In genomic region chr13:84063406-84063805, GRCm38 (mm10) we compare ENCODE assay signal across 15 mouse cellular contexts.
DNase-seq lines count a peak whose midpoint lies in the region; ATAC-seq and TF ChIP-seq lines count a peak whose summit lies in the region.
"Had no signal": no experiment of that assay in that cellular context is flagged by ENCODE, and none has a peak within 500 bp of the region (broad histone marks: within the 10 kb centered on the region; RNA-seq: fewer than 3 reads in every experiment).

No protein-coding gene starts in this region.

- H3K27me3 ChIP-seq in forebrain, postnatal 0 days (ENCODE audit: insufficient read depth, low read length) = no peaks in the 10 kb centered on the region
- no peaks in the 10 kb centered on the region for H3K27me3 ChIP-seq in midbrain, embryonic 15.5 days (replicated peaks)

- H3K4me1 ChIP-seq in forebrain, postnatal 0 days (ENCODE audit: insufficient read depth) = peaks cover 34% of the 10 kb centered on the region
- peaks cover 60% of the 10 kb centered on the region for H3K4me1 ChIP-seq in midbrain, embryonic 15.5 days

- peak overlapping the region; percentile 96 for H3K27ac ChIP-seq in forebrain, postnatal 0 days (ENCODE audit: low read depth, low read length)
- H3K27ac ChIP-seq in midbrain, embryonic 15.5 days = peak overlapping the region; percentile 93

- no peak for ATAC-seq in forebrain, postnatal 0 days
- no peak for ATAC-seq in midbrain, embryonic 15.5 days (replicated peaks)
- no peak for ATAC-seq in frontal cortex, adult (ENCODE audit: low TSS enrichment)
- ATAC-seq: Patski had no signal

- peak overlapping the region; percentile 67 for H3K9ac ChIP-seq in forebrain, postnatal 0 days
- H3K9ac ChIP-seq in midbrain, embryonic 15.5 days = peak overlapping the region; percentile 25; the same call in 1 of the 2 replicates
- H3K9ac ChIP-seq: lung, embryonic 14.5 days had no signal

- no peaks in the 10 kb centered on the region for H3K9me3 ChIP-seq in forebrain, postnatal 0 days (ENCODE audit: low read length)
- no peaks in the 10 kb centered on the region for H3K9me3 ChIP-seq in midbrain, embryonic 15.5 days

- no peak for TF ChIP-seq CTCF in forebrain, postnatal 0 days (IDR thresholded peaks at IDR 0.05; ENCODE audit: low read depth)

- peak; percentile 46 to 64 for DNase-seq in cerebellum, postnatal 14 days
- no peak for DNase-seq in cerebellum, postnatal 4 days (ENCODE audit: low spot score in 2 of 2)
- DNase-seq in embryo, embryonic 11 days = peak; percentile 28
- DNase-seq in forebrain, postnatal 0 days = peak; percentile 68
- no peak for DNase-seq in urinary bladder, adult 2 months (ENCODE audit: low spot score)
- no peak for DNase-seq in urinary bladder, postnatal 14 days (ENCODE audit: low spot score)
- DNase-seq: gastrocnemius, postnatal 10 days; heart, postnatal 10 days; kidney, adult 11 months; lung, embryonic 14.5 days; spleen, adult 18-20 months; thymus, postnatal 14 days had no signal

- peak overlapping the region; percentile 48 for H3K4me2 ChIP-seq in forebrain, postnatal 0 days (ENCODE audit: low read depth)
- H3K4me2 ChIP-seq in midbrain, embryonic 15.5 days = peak overlapping the region; percentile 36
- H3K4me2 ChIP-seq: lung, embryonic 14.5 days had no signal

- 14% methylated on average over 2 of the region's 2 CpGs for WGBS in forebrain, postnatal 0 days
- 41% methylated on average over 2 of the region's 2 CpGs for WGBS in midbrain, embryonic 15.5 days

- no peaks in the 10 kb centered on the region for H3K36me3 ChIP-seq in forebrain, postnatal 0 days (ENCODE audit: insufficient read depth)
- no peaks in the 10 kb centered on the region for H3K36me3 ChIP-seq in midbrain, embryonic 15.5 days (replicated peaks)

- peak overlapping the region; percentile 26 for H3K4me3 ChIP-seq in forebrain, postnatal 0 days (ENCODE audit: low read depth, low read length)
- H3K4me3 ChIP-seq in midbrain, embryonic 15.5 days = peak overlapping the region; percentile 22

Comparison
In these comparisons a context has a peak if more than half of its experiments do, and no peak if none do; other contexts are left out.
1. DNase-seq: peak in cerebellum, postnatal 14 days (2 of 2), embryo, embryonic 11 days (single experiment) and forebrain, postnatal 0 days (single experiment); none in cerebellum, postnatal 4 days (0 of 2), urinary bladder, adult 2 months (single experiment) and urinary bladder, postnatal 14 days (single experiment).